Mouse (Mus musculus) thymus, adult 2 months (tissue): ENCODE results near the gene Chst1.

ENCODE experiments used
- CTCF ChIP-seq: fragments of 200-500 bp; IDR thresholded peaks from 2 replicates; pipeline ENCODE4 v1.5.1; 2012; ENCODE audit warnings: mild to moderate bottlenecking, control low read depth, low read length, moderate library complexity, borderline replicate concordance; ENCODE audit not compliant: control insufficient read depth, poor library complexity, insufficient read depth; ENCODE audit errors: extremely low read depth
- POLR2A ChIP-seq: fragments of 200-500 bp; IDR thresholded peaks from 2 replicates; pipeline ENCODE4 v1.6.1; 2012; ENCODE audit warnings: mild to moderate bottlenecking, low read length, control low read depth, moderate library complexity; ENCODE audit not compliant: control insufficient read depth, poor library complexity, insufficient read depth; ENCODE audit errors: extremely low read depth

GRCm38 (mm10) chr2:92582596-92582995 lies 16.9 kb upstream of the Chst1 start:
- no peak for TF ChIP-seq POLR2A
- TF ChIP-seq CTCF, result no peak
